Mouse (Mus musculus) liver, postnatal 0 days (tissue): Measurements from ENCODE around the gene Gm13271. TPM values are rescaled to one million over a fixed set of nuclear protein-coding genes. Genes with fewer than 3 reads are reported as not detected.
"Not testable (repeated sequence)": the region's sequence is repeated elsewhere in the genome, so short reads cannot be mapped to it uniquely, and the experiment has no call there.

Experiments
- ATAC-seq: fragments of 200-750 bp; cut with Nextera tagmentation; 2 replicates; pipeline ENCODE4 v1.8.0; 2017; ENCODE audit warnings: mild to moderate bottlenecking, moderate library complexity
- DNase-seq: peaks from one replicate; pipeline ENCODE4 v3.0.0-alpha.2; 2016
- H3K27ac ChIP-seq: fragments of 300-500 bp; sonication (generic); 2 replicates; pipeline ENCODE4 v1.5.1; 2014; ENCODE audit warnings: antibody characterized with exemption, moderate library complexity, mild to moderate bottlenecking, low read depth
- H3K27me3 ChIP-seq: fragments of 300-500 bp; sonication (generic); 2 replicates; pipeline ENCODE4 v1.6.1; 2014; ENCODE audit warnings: low read length, control low read depth, mixed read lengths; ENCODE audit not compliant: insufficient read depth
- H3K36me3 ChIP-seq: fragments of 300-500 bp; sonication (generic); replicated peaks from 2 replicates; pipeline ENCODE4 v1.6.1; 2014; ENCODE audit warnings: mild to moderate bottlenecking, control low read depth, low read length, moderate library complexity, mixed read lengths; ENCODE audit not compliant: insufficient read depth
- H3K4me1 ChIP-seq: fragments of 300-500 bp; sonication (generic); 2 replicates; pipeline ENCODE4 v1.6.1; 2014; ENCODE audit warnings: antibody characterized with exemption, mild to moderate bottlenecking, control low read depth; ENCODE audit not compliant: insufficient read depth
- H3K4me2 ChIP-seq: fragments of 300-500 bp; sonication (generic); 2 replicates; pipeline ENCODE4 v1.6.1; 2014; ENCODE audit warnings: low read depth, mild to moderate bottlenecking, low read length, moderate library complexity, mixed read lengths
- H3K4me3 ChIP-seq: fragments of 300-500 bp; sonication (generic); 2 replicates; pipeline ENCODE4 v1.5.1; 2014; ENCODE audit warnings: low read depth, low read length
- H3K9ac ChIP-seq: fragments of 300-500 bp; sonication (generic); replicated peaks from 2 replicates; pipeline ENCODE4 v1.6.1; 2014; ENCODE audit warnings: mild to moderate bottlenecking, moderate library complexity
- H3K9me3 ChIP-seq: fragments of 300-500 bp; sonication (generic); 2 replicates; pipeline ENCODE4 v1.6.1; 2016; ENCODE audit warnings: mild to moderate bottlenecking, control low read depth, low read length, mixed read lengths
- CTCF ChIP-seq: sonication (generic); IDR thresholded peaks from 2 replicates; pipeline ENCODE4 v1.5.1; 2016; ENCODE audit warnings: antibody characterized with exemption, low read depth
- EP300 ChIP-seq: IDR thresholded peaks from 2 replicates; pipeline ENCODE4 v1.6.1; 2016; ENCODE audit warnings: antibody characterized with exemption, low read depth, mild to moderate bottlenecking
- WGBS: fragments of 180-500 bp; shearing (Covaris S2); extraction: QIAGEN DNeasy Blood & Tissue Kit; methylation state at CpG from one replicate; pipeline ENCODE4 v1.1.7; 2014; ENCODE audit not compliant: insufficient replicate concordance; 5-methylcytosine and 5-hydroxymethylcytosine counted together
- polyA plus RNA-seq: library from polyadenylated mRNA; unstranded; fragments of >200 nt; fragmentation: Nextera tagmentation; extraction: Ambion mirVana; gene quantifications from 2 replicates; pipeline ENCODE4 v1.2.1, GENCODE M21; 2015

Gm13271 gene
- not detected in 2 replicates for polyA plus RNA-seq

GRCm38 (mm10) chr4:88754818-88755340 lies at the start of gene Gm13271:
Gm13271 (plus strand) TSS chr4:88754868.
- DNase-seq, H3K4me3 ChIP-seq, ATAC-seq: not testable (repeated sequence)

GRCm38 (mm10) chr4:88705924-88706323 lies 48.7 kb upstream of the Gm13271 start:
- Histone ChIP-seq H3K9ac (no peak overlapping the region), H3K9me3 (no peaks in the 10 kb centered on the region), H3K4me1 (0 out of 2 replicates have a peak, but pooled peaks cover 3% of the 10 kb centered on the region), H3K27ac (no peak overlapping the region), H3K4me2 (no peak overlapping the region), H3K36me3 (no peaks in the 10 kb centered on the region), H3K4me3 (no peak overlapping the region), H3K27me3 (no peaks in the 10 kb centered on the region)
- 20% methylated on average over 3 of the region's 3 CpGs for WGBS
- TF ChIP-seq CTCF (no peak), EP300 (no peak)
- DNase-seq (no peak), ATAC-seq (no peak)

More at GRCm38 (mm10) chr4:88754818-88755340, at the start of gene Gm13271:
- H3K27ac ChIP-seq, H3K4me1 ChIP-seq, H3K9ac ChIP-seq, H3K4me2 ChIP-seq, H3K36me3 ChIP-seq, H3K9me3 ChIP-seq, H3K27me3 ChIP-seq: not testable (repeated sequence)
- TF ChIP-seq CTCF, result peak; percentile 12; the same call in 1 of the 2 replicates
- 72% methylated on average over 15 of the region's 15 CpGs for WGBS

GRCm38 (mm10) chr4:88707128-88707826 lies 47.4 kb upstream of the Gm13271 start:
- TF ChIP-seq CTCF (no peak), EP300 (no peak)
- ATAC-seq, result peak; percentile 56
- Histone ChIP-seq H3K27me3 (no peaks in the 10 kb centered on the region), H3K4me1 (no peaks in the 10 kb centered on the region), H3K36me3 (no peaks in the 10 kb centered on the region), H3K9me3 (no peaks in the 10 kb centered on the region), H3K4me2 (no peak overlapping the region), H3K27ac (no peak overlapping the region; the same call in 1 of the 2 replicates), H3K4me3 (no peak overlapping the region), H3K9ac (no peak overlapping the region)
- WGBS, result 87% methylated on average over 1 of the region's 1 CpGs
- no peak for DNase-seq

- DNase-seq (no peak), ATAC-seq (no peak; the same call in 1 of the 2 replicates)
- 68% methylated on average over 1 of the region's 1 CpGs for WGBS
These were observed 40.4 kb upstream of the Gm13271 start for GRCm38 (mm10) chr4:88714281-88714680.

GRCm38 (mm10) chr4:88715059-88715458 lies 39.6 kb upstream of the Gm13271 start:
- Histone ChIP-seq H3K4me1 (peaks cover 6% of the 10 kb centered on the region), H3K27ac (no peak overlapping the region), H3K27me3 (no peaks in the 10 kb centered on the region), H3K4me2 (no peak overlapping the region), H3K4me3 (no peak overlapping the region), H3K9me3 (no peaks in the 10 kb centered on the region), H3K9ac (no peak overlapping the region), H3K36me3 (peaks cover 9% of the 10 kb centered on the region)
- TF ChIP-seq CTCF (no peak), EP300 (no peak)
- no peak for ATAC-seq
- DNase-seq, result no peak

More at GRCm38 (mm10) chr4:88714281-88714680, 40.4 kb upstream of the Gm13271 start:
- TF ChIP-seq EP300, result no peak
- no peak for TF ChIP-seq CTCF
- peaks cover 7% of the 10 kb centered on the region; the same call in 1 of the 2 replicates for H3K36me3 ChIP-seq
- no peak overlapping the region for H3K4me3 ChIP-seq
- no peak overlapping the region for H3K9ac ChIP-seq
- no peaks in the 10 kb centered on the region for H3K9me3 ChIP-seq
- no peak overlapping the region for H3K4me2 ChIP-seq
- H3K27ac ChIP-seq, result no peak overlapping the region
- no peaks in the 10 kb centered on the region for H3K27me3 ChIP-seq
- peaks cover 5% of the 10 kb centered on the region for H3K4me1 ChIP-seq

- H3K9ac ChIP-seq, result no peak overlapping the region
- 24% methylated on average over 1 of the region's 1 CpGs for WGBS
- ATAC-seq (no peak), DNase-seq (no peak)
- H3K27ac ChIP-seq, result no peak overlapping the region
- H3K4me3 ChIP-seq, result peak overlapping the region; percentile 11
- H3K4me2 ChIP-seq, result peak overlapping the region; percentile 94
- peaks cover 19% of the 10 kb centered on the region for H3K4me1 ChIP-seq
- TF ChIP-seq CTCF, result no peak
- TF ChIP-seq EP300, result no peak
- H3K36me3 ChIP-seq, result peaks cover 19% of the 10 kb centered on the region
- no peaks in the 10 kb centered on the region for H3K9me3 ChIP-seq
- H3K27me3 ChIP-seq, result no peaks in the 10 kb centered on the region
These were observed 36.0 kb upstream of the Gm13271 start for GRCm38 (mm10) chr4:88718715-88719114.
